Mouse (Mus musculus): ENCODE measurements around the gene Fbxl17.

DNA sequence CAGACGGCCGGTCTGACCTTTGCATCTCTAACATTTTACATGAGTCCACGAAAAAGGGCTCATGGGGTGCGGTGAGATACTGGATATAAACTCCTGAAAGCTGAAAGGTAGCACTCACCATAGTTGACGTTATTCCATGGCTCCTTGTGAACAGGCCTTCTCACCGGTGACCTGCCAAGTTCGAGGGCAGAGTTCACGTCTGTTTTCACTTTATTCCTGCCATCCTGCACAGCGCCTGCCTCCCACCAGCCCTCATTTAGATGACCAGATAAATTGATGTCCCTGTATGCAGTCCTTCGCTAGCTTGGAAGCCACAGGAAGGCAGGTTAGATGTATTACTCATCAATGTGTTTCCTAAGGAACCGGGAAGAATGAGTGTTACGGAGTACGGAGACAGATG lies 454.5 kb downstream of the Fbxl17 start:
- TF ChIP-seq CTCF (IDR thresholded peaks at IDR 0.05; ENCODE audit: borderline replicate concordance, insufficient read depth, low read length) (no peak), POLR2A (IDR thresholded peaks at IDR 0.05; ENCODE audit: low read depth, low read length) (no peak)

Measured in embryonic fibroblast, embryonic 13.5 days (primary cell).